Mouse (Mus musculus): ENCODE results near the gene Slc39a11. TPM values are rescaled to one million over a fixed set of nuclear protein-coding genes. Genes with fewer than 3 reads are reported as not detected.

The Slc39a11 gene
- total RNA-seq, 2 experiments from 2014 or later: 17.3 to 18.5 TPM

DNA sequence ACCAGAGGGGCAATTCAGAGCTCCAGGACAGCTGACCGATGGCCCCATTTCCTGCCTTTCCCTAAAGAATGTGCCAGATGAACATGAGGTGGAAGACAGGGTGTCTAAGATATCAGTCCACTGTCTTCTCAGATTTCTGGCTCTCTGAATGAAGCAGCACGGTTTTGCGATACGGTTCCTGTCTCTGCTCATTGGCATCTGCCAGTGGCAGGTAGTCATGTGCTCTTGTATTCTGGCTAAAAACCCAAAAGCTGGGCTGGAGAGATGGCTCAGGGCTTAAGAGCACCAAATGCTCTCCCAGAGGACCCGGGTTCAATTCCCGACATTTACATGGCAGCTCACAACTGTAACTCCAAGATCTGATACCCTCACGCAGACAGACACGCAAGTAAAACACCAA is 108.8 kb downstream of the Slc39a11 start:
- DNase-seq: no peak

- peak; percentile 23 for DNase-seq
Measured at GRCm38 (mm10) chr11:113539502-113540209, 110.2 kb downstream of the Slc39a11 start.

- no peak for DNase-seq
Measured at GRCm38 (mm10) chr11:113539079-113539478, 110.8 kb downstream of the Slc39a11 start.

- peak; percentile 49 for DNase-seq
Measured at GRCm38 (mm10) chr11:113538406-113538917, 111.4 kb downstream of the Slc39a11 start.

DNA sequence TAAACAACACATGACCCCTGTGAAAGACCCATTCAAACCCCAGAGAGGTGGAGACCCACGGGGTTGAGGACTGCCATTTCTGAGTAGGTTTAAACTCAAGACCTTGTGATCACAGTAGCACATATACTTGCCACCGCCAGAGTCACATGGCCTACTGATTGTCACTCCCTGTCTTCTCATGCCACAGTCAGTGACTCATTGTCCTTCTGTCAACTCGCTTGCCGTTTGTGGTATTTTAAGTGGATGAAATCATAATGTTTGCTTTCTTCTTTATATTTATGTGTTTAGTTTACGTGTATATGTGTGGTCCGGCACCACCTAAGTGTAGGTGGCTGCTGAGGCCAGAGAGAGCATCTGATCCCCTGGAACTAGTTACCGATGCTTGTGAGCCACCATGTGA is 112.2 kb downstream of the Slc39a11 start:
- DNase-seq: no peak

GRCm38 (mm10) chr11:113537199-113537586 is 112.7 kb downstream of the Slc39a11 start:
- DNase-seq: peak; percentile 25

DNA sequence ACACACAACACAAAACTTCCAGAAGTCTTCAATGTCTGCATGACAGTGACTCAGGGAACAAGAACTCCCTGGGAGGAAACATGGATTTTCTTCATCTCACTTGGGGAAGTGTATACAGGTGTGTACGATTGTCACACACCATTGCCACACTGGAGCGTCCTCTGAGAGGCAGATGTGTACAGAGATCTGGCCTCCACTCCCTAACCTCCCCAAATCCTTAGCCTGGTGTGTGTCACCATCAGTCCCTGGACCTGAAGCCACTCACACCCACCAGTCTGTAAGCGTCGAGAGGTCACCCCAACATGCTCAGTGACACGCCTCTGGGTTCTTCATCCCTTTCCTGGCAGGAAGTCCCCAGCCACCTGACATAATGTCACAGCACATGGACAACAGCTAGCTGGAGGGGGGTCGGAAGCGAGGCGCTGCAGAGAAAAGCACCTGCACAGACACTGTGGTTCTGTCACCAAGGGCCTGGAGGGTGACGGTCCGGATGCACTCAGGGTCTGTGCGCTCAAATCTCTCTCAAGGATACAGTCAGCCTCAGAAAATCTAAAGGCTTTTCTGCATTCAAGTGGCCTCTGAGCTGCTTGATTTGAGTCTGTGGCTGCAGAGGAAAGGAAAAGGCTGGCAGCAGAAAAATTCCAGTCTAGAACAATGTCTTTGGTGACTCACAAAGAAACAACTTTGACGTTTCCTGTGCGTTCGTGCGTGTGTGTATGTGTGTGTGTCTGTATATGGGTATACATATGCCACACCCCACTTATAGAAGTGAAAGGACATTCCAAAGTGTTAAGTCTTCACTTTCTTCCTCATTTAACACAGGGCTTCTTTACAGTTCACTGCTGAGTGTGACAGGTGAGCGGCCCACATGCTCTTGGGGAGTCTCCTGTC is 113.3 kb downstream of the Slc39a11 start:
- no peak for DNase-seq

DNA sequence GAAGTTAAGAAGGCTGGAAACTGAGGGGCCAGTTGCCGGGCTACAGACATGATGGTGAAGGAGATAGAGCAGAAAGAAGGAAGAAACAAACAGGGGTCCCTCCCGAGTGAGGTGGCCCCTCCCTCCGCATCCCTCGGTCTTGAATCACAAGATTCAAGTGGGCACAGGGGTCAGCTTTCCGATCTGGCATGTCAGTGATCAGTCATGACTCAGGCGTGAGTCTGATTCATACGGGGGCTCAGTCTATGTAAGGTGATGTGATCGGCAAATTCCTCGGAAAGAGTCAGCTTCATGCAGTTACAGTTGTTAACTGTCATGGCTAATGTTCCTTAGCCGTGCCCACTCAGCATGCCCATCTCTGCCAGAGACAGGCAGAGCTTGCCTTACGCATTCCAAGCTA is 115.5 kb downstream of the Slc39a11 start:
- DNase-seq: no peak

GRCm38 (mm10) chr11:113533931-113534330 is 115.9 kb downstream of the Slc39a11 start:
- no peak for DNase-seq

- DNase-seq: peak; percentile 10
Measured at GRCm38 (mm10) chr11:113528391-113528790, 121.5 kb downstream of the Slc39a11 start.

- DNase-seq: no peak
Measured at GRCm38 (mm10) chr11:113525731-113526130, 124.1 kb downstream of the Slc39a11 start.

DNA sequence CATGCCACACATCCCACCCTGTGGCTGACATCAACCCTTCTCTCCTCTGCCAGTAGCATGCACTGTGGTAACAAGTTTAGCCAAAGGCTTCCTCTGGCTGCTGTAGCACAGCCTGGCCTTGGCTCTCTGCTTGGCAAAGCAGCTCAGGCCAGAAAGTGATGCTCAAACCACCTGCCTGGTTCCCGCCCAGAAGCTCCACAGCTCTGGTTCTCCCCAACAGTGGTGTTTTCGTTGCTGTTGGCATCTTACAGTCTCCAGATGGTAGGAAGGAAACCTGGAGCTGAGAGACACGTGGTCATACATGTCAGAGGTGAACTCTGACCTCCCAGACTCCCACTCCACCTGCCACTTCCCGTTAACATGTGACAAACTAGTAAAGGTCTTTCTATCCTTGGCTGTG is 127.2 kb downstream of the Slc39a11 start:
- no peak for DNase-seq

GRCm38 (mm10) chr11:113521469-113522190 is 128.2 kb downstream of the Slc39a11 start:
- DNase-seq: no peak

GRCm38 (mm10) chr11:113520851-113521461 is 128.9 kb downstream of the Slc39a11 start:
- no peak for DNase-seq

- DNase-seq: no peak
Measured at GRCm38 (mm10) chr11:113520373-113520772, 129.5 kb downstream of the Slc39a11 start.

GRCm38 (mm10) chr11:113519973-113520372 is 129.9 kb downstream of the Slc39a11 start:
- no peak for DNase-seq

DNA sequence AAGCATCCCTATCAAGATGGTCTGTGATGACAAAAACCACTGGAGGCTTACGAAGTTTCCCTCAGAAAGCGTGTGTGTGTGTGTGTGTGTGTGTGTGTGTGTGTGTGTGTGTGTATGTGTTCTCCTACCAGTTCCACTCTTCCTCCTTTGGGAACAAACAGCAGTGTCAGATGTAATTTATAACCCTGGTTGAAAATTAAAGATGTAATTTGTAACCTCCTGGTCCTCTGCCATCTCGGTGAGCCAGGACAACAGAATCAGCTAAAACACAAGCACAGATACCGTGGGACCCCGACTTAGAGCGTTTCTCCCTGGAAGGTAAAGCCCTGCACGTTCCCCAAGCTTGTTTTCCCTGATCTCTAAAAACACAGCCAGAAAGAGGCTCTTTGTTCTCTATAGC is 131.7 kb downstream of the Slc39a11 start:
- DNase-seq: no peak

GRCm38 (mm10) chr11:113516156-113516555 is 133.7 kb downstream of the Slc39a11 start:
- DNase-seq: no peak

DNA sequence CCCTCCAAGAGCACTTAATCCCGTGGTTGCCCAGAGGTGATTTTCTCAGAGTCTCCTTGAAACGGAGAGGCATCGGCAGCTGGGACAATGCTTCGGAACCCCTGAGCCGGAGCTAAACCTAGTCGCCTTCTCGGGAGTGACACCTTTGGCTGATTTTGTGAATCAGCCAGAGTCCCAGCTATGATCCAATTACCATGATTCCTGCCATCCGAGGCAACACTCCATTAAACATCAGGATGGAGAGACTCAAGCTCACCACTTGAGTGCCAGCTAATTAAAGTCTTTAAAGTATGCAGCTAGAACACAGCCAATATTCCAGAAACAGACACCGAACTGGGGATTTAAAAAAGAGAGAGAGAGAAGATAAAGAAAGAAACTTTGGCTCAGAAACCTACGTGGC is 136.9 kb downstream of the Slc39a11 start:
- DNase-seq: no peak

DNA sequence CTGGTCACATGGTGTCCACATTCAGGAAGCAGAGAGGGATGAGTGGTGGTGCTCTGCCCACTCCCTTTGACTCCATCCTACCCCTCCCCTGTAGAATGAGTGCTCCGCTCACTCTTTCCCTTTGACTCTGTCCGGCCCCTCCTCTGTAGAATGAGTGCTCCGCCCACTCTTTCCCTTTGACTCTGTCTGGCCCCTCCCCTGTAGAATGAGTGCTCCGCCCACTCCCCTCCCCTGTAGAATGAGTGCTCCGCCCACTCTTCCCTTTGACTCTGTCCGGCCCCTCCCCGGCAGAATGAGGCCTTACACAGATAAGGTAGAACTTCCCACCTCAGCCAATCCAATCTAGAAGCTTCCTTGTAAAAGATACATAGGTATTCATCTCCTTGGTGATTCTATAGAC is 137.7 kb downstream of the Slc39a11 start:
- DNase-seq: no peak

GRCm38 (mm10) chr11:113510969-113511625 is 138.8 kb downstream of the Slc39a11 start:
- peak; percentile 26 for DNase-seq

DNA sequence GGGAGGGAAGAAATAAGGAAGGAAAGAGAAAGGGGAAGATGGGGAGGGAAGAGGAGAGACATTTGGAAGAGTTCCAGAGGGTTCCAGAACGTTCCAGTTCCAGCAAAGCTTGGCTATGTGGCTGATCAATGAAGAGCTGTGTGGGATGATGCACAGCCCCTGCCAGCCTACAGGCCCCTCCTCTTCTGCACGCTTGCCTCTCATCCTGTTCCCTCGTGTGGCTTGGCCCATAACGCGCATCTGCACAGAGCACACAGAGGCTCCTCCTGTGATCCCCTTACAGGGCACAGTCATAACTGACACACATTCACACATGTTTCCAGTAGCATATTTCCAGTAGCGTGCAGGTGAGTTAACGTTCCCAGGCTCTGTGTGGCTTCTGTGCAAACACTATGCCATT is 139.6 kb downstream of the Slc39a11 start:
- no peak for DNase-seq
